ENCODE assay signal across 9 mouse cellular contexts in genomic region chr15:102785055-102785820, GRCm38 (mm10).
DNase-seq lines count a peak whose midpoint lies in the region; ATAC-seq and TF ChIP-seq lines count a peak whose summit lies in the region.
"Had no signal": no experiment of that assay in that cellular context is flagged by ENCODE, and none has a peak within 500 bp of the region (broad histone marks: within the 10 kb centered on the region; RNA-seq: fewer than 3 reads in every experiment).

No protein-coding gene starts in this region.

- H3K9me3 ChIP-seq in kidney, embryonic 16.5 days (ENCODE audit: low read length) = no peaks in the 10 kb centered on the region
- H3K9me3 ChIP-seq in ES-Bruce4 (replicated peaks; ENCODE audit: control insufficient read depth, insufficient read depth, low read length, poor library complexity, severe bottlenecking) = no peaks in the 10 kb centered on the region
- H3K9me3 ChIP-seq: neural tube, embryonic 13.5 days had no signal

- peak; percentile 80 for TF ChIP-seq CTCF in ES-Bruce4 (IDR thresholded peaks at IDR 0.05; ENCODE audit: low read depth, low read length)
- peak; percentile 30; the same call in 1 of the 2 replicates for TF ChIP-seq CTCF in olfactory bulb, adult 2 months (IDR thresholded peaks at IDR 0.05; ENCODE audit: insufficient read depth, low read depth, low read length)

- no peak for TF ChIP-seq EP300 in ES-Bruce4 (IDR thresholded peaks at IDR 0.05; ENCODE audit: insufficient read depth, low read depth, low read length)

- TF ChIP-seq POLR2A in ES-Bruce4 (IDR thresholded peaks at IDR 0.05; ENCODE audit: insufficient read depth, low read length) = no peak
- TF ChIP-seq POLR2A in olfactory bulb, adult 2 months (IDR thresholded peaks at IDR 0.05; ENCODE audit: insufficient read depth, low read depth, low read length) = no peak

- peak; percentile 69 for DNase-seq in kidney, adult 18-20 months
- peak; percentile 26 for DNase-seq in adrenal gland, adult 8-10 months
- DNase-seq in embryo, embryonic 11 days = peak; percentile 87
- peak; percentile 86 for DNase-seq in kidney, postnatal 10 days
- peak; percentile 28 to 80 for DNase-seq in urinary bladder, postnatal 4 days (ENCODE audit: low spot score in 2 of 2)

- WGBS in kidney, embryonic 16.5 days = 34% methylated on average over 10 of the region's 10 CpGs
- 43% methylated on average over 10 of the region's 10 CpGs for WGBS in olfactory bulb, adult 2 months

- no peak overlapping the region for H3K27ac ChIP-seq in kidney, embryonic 16.5 days (ENCODE audit: low read length)
- no peak overlapping the region for H3K27ac ChIP-seq in ES-Bruce4 (ENCODE audit: insufficient read depth, low read length)
- no peak overlapping the region for H3K27ac ChIP-seq in olfactory bulb, adult 2 months (ENCODE audit: insufficient read depth, low read depth, low read length)

- peaks cover 10% of the 10 kb centered on the region for H3K4me1 ChIP-seq in kidney, embryonic 16.5 days (ENCODE audit: insufficient read depth, low read length)
- H3K4me1 ChIP-seq in ES-Bruce4 (ENCODE audit: control insufficient read depth, insufficient read depth, low read length) = no peaks in the 10 kb centered on the region
- H3K4me1 ChIP-seq in olfactory bulb, adult 2 months (ENCODE audit: control insufficient read depth, insufficient read depth, low read length) = peaks cover 6% of the 10 kb centered on the region; the same call in 1 of the 2 replicates

- no peak for ATAC-seq in kidney, embryonic 16.5 days (ENCODE audit: low FRiP score, low TSS enrichment)

- H3K9ac ChIP-seq in kidney, embryonic 16.5 days (replicated peaks; ENCODE audit: low read length) = no peak overlapping the region
- H3K9ac ChIP-seq in ES-Bruce4 (ENCODE audit: low read depth, poor library complexity, severe bottlenecking) = no peak overlapping the region
- H3K9ac ChIP-seq: neural tube, embryonic 13.5 days had no signal

- H3K4me3 ChIP-seq in kidney, embryonic 16.5 days (ENCODE audit: low read length) = no peak overlapping the region
- no peak overlapping the region for H3K4me3 ChIP-seq in ES-Bruce4 (ENCODE audit: low read depth, low read length)
- no peak overlapping the region for H3K4me3 ChIP-seq in olfactory bulb, adult 2 months (ENCODE audit: insufficient read depth, low read depth, low read length)
- H3K4me3 ChIP-seq: neural tube, embryonic 13.5 days had no signal

- peaks cover 21% of the 10 kb centered on the region; the same call in 1 of the 2 replicates for H3K27me3 ChIP-seq in kidney, embryonic 16.5 days (ENCODE audit: insufficient read depth, low read length)
- H3K27me3 ChIP-seq in ES-Bruce4 (ENCODE audit: control insufficient read depth, insufficient read depth, low read length, poor library complexity, severe bottlenecking) = no peaks in the 10 kb centered on the region; the same call in 1 of the 2 replicates

- H3K36me3 ChIP-seq in kidney, embryonic 16.5 days (ENCODE audit: insufficient read depth, low read length) = no peaks in the 10 kb centered on the region
- H3K36me3 ChIP-seq in ES-Bruce4 (ENCODE audit: control insufficient read depth, insufficient read depth, low read length, poor library complexity, severe bottlenecking) = no peaks in the 10 kb centered on the region
- H3K36me3 ChIP-seq: neural tube, embryonic 13.5 days had no signal

- no peak overlapping the region for H3K4me2 ChIP-seq in kidney, embryonic 16.5 days (replicated peaks; ENCODE audit: low read depth, low read length)
- H3K4me2 ChIP-seq: neural tube, embryonic 13.5 days had no signal

Comparison
In these comparisons a context has a peak if more than half of its experiments do, and no peak if none do; other contexts are left out.
1. DNase-seq: peak in every context shown above with its lines; median percentile 87 in embryo, embryonic 11 days; 86 in kidney, postnatal 10 days; 69 in kidney, adult 18-20 months; 54 in urinary bladder, postnatal 4 days; 26 in adrenal gland, adult 8-10 months.